Mouse (Mus musculus) left cerebral cortex, postnatal 10 days (tissue): Measurements from ENCODE around the gene Zfp710. TPM values are rescaled to one million over a fixed set of nuclear protein-coding genes. Genes with fewer than 3 reads are reported as not detected.
A peak's percentile ranks its signal among the peaks of the same experiment; 100 is the strongest.

ENCODE experiments used
- DNase-seq, 2 experiments: peaks; one replicate each; pipeline ENCODE4 v3.0.0; 2021 to 2022; ENCODE audit warnings: low spot score in 2 of 2, mixed read lengths in 1 of 2; ENCODE audit errors: extremely low spot score in 1 of 2
- intact Hi-C: fragments of 180-260 bp; cut with DNase I; formaldehyde crosslinking; loops from one replicate; pipeline ENCODE4 v1.15.1; 2025
- total RNA-seq, 2 experiments: library from RNA; stranded (reverse); gene quantifications; 2 replicates each; pipeline ENCODE4 v1.2.3; 2021

The Zfp710 gene
- total RNA-seq, 2 experiments from 2014 or later, result 15.8 to 16.7 TPM

- intact Hi-C loops, result loop anchor here (5.0 kb wide), 1 partner anchor 57 kb away; no protein-coding TSS in a partner anchor
- DNase-seq, result peak in 1 of 2 experiments; percentile 46
Observed at GRCm38 (mm10) chr7:80025391-80026117, 940 bp downstream of the Zfp710 start.

DNA sequence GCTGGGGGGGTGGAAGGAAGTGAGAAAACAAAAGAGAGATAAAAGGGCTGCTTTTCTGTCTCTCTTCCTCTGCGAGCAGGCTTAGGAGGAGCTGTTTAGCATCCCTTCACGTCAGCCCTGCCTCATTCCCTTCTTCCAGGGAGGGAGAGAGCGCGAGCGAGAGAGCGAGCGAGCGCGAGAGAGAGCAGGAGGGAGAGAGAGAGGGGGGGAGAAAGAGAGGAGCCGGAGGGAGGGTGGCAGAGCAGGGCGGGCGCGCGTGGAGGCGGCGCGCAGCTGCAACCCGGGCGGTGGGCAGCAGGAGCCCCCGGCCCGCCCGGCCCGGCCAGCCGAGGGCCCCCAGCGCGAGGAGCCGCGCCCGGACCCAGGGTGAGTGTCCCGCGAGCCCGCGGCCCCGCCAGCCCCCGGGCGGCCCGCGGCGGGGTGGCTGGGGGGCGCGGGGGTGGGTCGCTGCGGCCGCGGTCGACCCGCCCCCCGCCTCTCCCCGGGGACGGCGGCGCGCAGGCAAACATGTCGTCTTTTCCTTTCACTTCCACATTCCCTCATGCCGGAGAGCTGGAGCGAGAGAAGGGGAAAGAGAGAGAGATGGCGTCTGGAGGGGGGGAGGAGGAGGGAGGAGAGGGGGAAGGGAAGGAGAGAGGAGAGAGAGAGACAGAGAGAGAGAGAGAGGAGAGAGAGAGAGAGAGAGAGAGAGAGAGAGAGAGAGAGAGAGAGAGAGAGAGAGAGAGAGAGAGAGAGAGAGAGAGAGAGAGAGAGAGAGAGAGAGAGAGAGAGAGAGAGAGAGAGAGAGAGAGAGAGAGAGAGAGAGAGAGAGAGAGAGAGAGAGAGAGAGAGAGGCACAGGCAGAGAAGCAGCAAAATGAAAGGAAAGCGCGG, 1.7 kb downstream of the Zfp710 start:
- peak; percentile 52 to 76 for DNase-seq
- intact Hi-C loops, result loop anchor here (5.0 kb wide), 1 partner anchor 56 kb away; no protein-coding TSS in a partner anchor

GRCm38 (mm10) chr7:80026990-80027635, 2.5 kb downstream of the Zfp710 start:
- intact Hi-C loops, result loop anchor here (5.0 kb wide), 1 partner anchor 55 kb away; no protein-coding TSS in a partner anchor
- peak; percentile 27 to 85 for DNase-seq

DNA sequence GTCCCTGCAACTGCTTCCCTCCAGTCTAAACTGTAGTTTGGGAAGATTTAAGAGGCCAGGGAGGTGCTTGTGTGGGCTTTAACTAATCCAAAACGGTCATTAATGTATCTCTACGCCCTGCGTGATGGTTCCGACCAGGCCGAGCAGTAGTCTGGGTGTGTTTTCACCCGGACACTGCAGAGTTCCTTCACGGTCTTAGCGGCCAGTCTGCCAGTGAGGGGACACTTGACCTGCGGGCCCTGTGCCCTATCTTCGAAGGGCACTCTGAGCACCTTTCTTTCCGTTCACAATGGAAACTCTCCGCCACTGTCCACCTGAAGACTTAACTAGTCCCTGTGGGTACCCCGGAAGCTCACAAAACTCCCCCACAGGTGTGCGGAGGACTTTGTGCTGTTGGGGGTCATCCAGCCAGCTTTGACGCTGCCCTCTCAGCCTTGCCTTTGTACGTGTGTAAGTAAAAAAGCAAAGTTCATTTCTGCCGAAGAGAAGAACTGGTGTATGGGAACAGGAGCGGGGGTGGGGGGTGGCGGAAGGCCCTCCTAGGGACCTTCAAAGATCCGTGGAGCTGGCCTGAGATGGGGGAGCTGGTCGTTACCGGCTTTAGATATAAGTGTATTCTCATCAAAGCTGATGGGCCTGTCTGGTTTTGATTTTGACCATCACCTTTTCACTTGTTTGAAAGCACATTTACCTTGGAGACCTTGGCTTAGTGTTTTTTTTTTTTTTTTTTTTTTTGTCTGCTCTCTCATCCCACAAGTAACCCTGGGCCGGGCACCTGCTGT, 3.2 kb downstream of the Zfp710 start:
- DNase-seq, result no peak
- intact Hi-C loops, result loop anchor here (5.0 kb wide), 1 partner anchor 54 kb away; no protein-coding TSS in a partner anchor

GRCm38 (mm10) chr7:80028418-80028720, 3.8 kb downstream of the Zfp710 start:
- DNase-seq, result no peak
- intact Hi-C loops, result loop anchor here (5.0 kb wide), 1 partner anchor 54 kb away; no protein-coding TSS in a partner anchor

DNA sequence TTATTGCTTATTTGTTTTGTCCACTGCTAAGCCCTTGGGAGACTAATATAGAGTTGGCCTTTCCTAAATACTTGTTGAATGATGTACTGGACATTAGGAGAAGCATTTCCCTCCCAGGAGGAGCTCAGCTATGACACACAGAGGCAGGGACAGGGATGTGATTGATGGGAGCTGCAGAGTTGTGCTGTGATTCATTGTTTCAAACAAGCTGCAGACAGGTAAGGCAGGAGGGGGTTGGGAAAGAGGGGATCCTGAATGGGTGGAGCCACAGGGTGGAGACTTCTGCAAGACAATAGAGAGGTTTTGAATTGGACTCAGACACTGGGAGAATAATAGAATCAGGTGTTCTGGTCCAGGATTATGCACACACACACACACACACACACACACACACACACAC, 5.4 kb downstream of the Zfp710 start:
- intact Hi-C loops, result no loop called here

DNA sequence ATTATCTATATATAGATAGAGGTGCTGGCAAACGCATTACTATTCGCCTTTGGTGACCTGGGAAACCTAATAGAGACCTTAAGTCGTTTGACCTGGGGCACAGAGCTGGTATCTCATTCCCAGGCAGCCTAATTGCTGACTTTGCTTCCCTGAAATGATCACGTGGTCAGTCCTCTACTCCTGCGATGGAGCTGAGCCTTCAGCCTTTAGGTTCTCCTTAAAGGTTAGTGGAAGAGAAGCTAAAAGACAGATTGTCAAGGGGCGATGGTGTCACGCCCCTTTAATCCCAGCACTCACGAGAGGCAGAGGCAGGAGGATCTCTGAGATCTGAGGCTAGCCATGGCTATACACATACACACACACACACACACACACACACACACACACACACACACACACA, 5.9 kb downstream of the Zfp710 start:
- DNase-seq, result no peak
- intact Hi-C loops, result no loop called here

More for the DNA sequence above, 5.4 kb downstream of the Zfp710 start:
- no peak for DNase-seq

- intact Hi-C loops, result no loop called here
Observed at GRCm38 (mm10) chr7:80030987-80031386, 6.4 kb downstream of the Zfp710 start.

GRCm38 (mm10) chr7:80031478-80031877, 6.9 kb downstream of the Zfp710 start:
- intact Hi-C loops, result no loop called here
- DNase-seq, result no peak

More at GRCm38 (mm10) chr7:80030987-80031386, 6.4 kb downstream of the Zfp710 start:
- no peak for DNase-seq

DNA sequence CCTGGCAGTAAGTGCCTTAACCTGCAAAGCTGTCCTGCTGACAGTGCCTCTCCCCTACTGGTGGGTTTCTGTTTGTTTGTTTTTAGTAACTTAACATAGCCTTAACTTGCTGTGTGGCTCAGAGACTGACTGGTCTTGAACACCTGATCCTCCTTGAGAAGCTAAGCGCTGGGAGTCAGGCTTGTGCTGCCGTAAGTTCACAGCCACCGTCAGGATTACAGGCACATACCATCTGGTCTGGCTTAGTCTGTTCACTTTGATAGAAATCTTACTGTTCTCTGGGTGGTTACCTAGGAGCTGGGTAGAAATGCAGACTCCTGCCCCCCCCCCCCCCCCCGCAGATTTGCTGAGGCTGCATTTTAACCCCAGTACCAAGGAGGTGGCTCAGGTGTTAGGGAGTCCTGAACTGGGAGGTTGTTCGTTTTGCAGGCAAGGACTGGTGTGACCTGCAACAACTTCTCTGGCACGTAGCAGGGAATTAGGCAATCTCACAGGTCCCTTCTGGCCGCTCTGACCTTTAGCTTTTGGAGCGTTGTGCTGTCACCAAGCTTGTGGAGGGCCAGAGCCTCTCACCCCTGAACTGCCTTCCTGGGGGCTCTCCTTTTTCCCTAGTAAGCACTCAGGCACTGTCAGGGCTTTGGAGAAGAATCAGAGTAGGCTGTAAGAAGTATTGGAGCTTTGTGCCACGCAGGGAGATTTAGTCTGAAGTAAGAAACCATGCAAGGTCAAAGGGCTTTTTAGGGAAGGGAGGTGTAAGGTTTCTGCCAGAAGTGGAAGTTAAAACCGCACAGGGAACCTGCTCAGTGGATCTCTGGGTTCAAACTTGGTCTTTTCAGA, 7.8 kb downstream of the Zfp710 start:
- intact Hi-C loops, result no loop called here

DNA sequence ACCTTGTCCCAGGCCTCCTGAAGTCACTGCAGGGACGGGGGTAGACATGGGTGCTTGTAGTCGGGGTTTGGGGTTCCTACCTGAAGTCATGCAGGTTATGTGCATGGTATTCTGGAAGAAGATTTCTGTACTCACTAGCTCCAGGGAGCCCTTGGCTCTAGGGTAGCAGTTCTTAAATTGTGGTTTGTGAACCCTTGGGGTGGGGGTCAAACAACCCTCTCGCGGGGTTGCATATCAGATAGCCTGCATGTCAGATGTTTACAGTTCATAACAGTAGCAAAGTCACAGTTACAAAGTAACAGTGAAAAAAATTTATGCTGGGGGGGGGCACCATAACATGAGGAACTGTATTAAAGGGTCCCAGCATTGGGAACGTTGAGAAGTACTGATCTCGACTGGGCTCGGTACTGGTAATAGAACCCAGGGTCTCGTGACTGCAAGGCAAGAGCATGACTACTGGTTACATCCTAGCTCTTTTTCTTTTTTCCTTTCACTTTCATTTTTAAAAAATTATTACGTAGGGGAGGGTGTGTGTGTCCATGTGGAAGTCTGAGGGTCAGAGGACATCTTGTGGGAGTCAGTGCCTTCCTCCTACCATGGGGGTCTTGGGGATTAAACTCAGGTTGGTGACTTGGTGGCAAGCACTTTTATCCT, 8.6 kb downstream of the Zfp710 start:
- no peak for DNase-seq

More for the DNA sequence above, 7.8 kb downstream of the Zfp710 start:
- DNase-seq, result no peak

DNA sequence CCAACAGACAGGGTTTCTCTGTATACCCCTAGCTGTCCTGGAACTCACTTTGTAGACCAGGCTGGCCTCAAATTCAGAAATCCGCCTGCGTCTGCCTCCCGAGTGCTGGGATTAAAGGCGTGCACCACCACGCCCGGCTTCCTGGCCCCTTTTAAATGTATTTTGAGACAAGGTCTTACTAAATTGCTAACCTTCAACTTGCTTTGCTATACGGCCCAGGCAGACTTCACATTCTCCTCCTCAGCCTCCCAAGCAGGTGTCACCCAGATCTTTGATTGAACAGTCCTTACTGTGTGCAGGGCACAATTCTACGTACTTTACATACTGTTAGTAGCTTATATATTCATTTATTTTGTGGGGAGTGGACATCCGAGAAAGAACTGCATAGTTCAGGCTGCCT, 9.2 kb downstream of the Zfp710 start:
- intact Hi-C loops, result no loop called here
- DNase-seq, result no peak

More for the DNA sequence above, 8.6 kb downstream of the Zfp710 start:
- intact Hi-C loops, result no loop called here

DNA sequence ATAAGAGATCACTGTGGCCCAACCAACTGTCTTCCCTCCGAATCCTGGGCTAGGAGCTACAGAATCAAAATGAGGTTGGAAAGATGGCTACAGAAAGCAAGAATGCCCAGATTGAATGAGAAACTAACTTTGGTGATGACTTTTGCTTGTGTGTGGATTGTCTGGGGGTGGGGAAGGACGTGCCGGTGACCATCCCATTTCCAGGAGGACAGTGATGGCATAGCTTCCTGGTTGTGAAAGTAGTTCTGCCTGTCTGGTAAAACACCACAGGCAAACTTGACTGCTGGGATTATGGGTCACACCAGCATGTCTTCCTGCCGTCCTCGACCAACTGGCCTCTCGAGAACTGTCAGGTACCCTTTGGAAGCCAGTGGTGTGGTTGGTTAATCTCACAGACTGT, 10.5 kb downstream of the Zfp710 start:
- intact Hi-C loops, result no loop called here
- no peak for DNase-seq

DNA sequence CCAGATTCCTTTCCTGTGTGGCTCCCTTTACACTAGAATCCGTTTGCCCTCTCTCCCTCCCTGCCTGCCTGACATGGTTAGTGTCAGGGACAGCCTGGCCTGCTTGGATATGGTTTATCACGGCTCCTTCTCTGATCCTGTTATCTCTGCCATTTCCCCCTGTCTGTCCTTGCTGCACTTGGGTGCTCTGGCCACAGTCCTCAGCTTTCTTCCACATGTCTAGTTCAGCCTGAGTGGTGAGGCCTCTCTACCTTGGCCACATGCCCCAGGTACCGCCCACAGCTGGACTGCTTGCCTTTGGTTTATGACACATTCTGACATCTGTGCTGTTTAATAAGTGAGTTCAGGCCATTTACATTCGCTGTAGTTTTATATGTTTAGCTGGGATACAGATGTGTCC, 11.1 kb downstream of the Zfp710 start:
- intact Hi-C loops, result no loop called here
- no peak for DNase-seq

DNA sequence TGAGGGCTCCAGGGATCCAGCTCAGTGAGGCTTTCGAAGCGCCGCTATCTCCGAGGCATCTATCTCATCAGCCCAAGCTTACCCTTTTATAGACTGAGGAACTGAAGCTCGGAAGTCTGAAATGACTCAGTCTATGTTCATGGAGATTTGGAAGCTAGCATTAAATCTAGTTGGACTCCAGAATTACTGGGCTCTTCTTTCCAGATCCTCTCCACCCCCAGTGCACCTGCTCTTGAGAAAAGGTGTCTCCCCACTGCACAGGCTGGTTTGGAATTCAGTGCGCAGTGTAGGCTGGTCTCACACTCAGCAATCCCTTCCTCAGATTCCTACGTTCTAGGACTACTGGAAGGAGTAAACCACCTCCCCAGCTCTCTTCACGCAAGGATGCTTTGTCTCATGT, 15.1 kb downstream of the Zfp710 start:
- no peak for DNase-seq
- intact Hi-C loops, result no loop called here

DNA sequence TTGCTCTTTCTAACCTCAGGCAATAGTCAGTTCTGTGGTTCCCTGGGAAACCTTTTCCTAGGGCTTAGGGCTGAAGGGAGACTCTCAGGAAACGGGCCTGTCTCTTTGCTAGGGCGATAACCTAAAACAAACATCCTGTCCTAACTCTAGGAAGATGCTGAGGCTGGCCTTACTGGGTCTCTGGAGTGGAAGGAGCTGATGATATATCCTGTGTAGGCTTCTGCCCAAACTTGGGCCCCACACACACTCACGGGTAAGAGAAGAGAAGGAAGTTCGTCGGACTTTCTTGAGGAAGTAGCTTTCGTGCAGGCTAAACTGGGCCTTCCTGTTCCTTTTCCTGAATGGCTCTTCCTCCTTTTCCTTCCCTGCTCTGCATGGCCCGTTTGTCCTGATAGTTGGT, 19.6 kb downstream of the Zfp710 start:
- intact Hi-C loops, result no loop called here
- no peak for DNase-seq

GRCm38 (mm10) chr7:80047041-80047440, 22.4 kb downstream of the Zfp710 start:
- DNase-seq, result no peak
- intact Hi-C loops, result no loop called here
